ENCODE assay signal across 8 mouse cellular contexts in genomic region chr5:34286516-34286915, GRCm38 (mm10). TPM values are rescaled to one million over a fixed set of nuclear protein-coding genes. Genes with fewer than 3 reads are reported as not detected.
DNase-seq lines count a peak whose midpoint lies in the region; ATAC-seq and TF ChIP-seq lines count a peak whose summit lies in the region.

No protein-coding gene starts in this region.

- TF ChIP-seq CTCF in kidney, postnatal 0 days (IDR thresholded peaks at IDR 0.05; ENCODE audit: low read depth), result no peak
- no peak for TF ChIP-seq CTCF in hindbrain, postnatal 0 days (IDR thresholded peaks at IDR 0.05; ENCODE audit: low read depth)

- H3K9me3 ChIP-seq in kidney, postnatal 0 days (replicated peaks; ENCODE audit: low read length), result no peaks in the 10 kb centered on the region
- H3K9me3 ChIP-seq in hindbrain, postnatal 0 days (ENCODE audit: low read length), result no peaks in the 10 kb centered on the region
- no peaks in the 10 kb centered on the region for H3K9me3 ChIP-seq in neural tube, embryonic 12.5 days

- peak overlapping the region; percentile 87; the same call in 1 of the 2 replicates for H3K4me2 ChIP-seq in kidney, postnatal 0 days (ENCODE audit: low read length)
- peak overlapping the region; percentile 84 for H3K4me2 ChIP-seq in hindbrain, postnatal 0 days (ENCODE audit: low read depth, low read length)
- peak overlapping the region; percentile 95 for H3K4me2 ChIP-seq in neural tube, embryonic 12.5 days (replicated peaks)

- 2% methylated on average over 11 of the region's 11 CpGs for WGBS in kidney, postnatal 0 days
- WGBS in hindbrain, postnatal 0 days, result 5% methylated on average over 11 of the region's 11 CpGs
- WGBS in neural tube, embryonic 12.5 days, result 3% methylated on average over 11 of the region's 11 CpGs

- no peak overlapping the region for H3K27ac ChIP-seq in kidney, postnatal 0 days
- no peak overlapping the region for H3K27ac ChIP-seq in hindbrain, postnatal 0 days
- no peak overlapping the region for H3K27ac ChIP-seq in neural tube, embryonic 12.5 days

- peaks cover 34% of the 10 kb centered on the region for H3K27me3 ChIP-seq in kidney, postnatal 0 days (ENCODE audit: insufficient read depth, low read length)
- 0 out of 2 replicates have a peak, but pooled peaks cover 6% of the 10 kb centered on the region for H3K27me3 ChIP-seq in hindbrain, postnatal 0 days (ENCODE audit: insufficient read depth, low read length)
- H3K27me3 ChIP-seq in neural tube, embryonic 12.5 days (replicated peaks), result peaks cover 38% of the 10 kb centered on the region

- H3K4me1 ChIP-seq in kidney, postnatal 0 days (replicated peaks; ENCODE audit: insufficient read depth, low read length), result peaks cover 10% of the 10 kb centered on the region
- H3K4me1 ChIP-seq in hindbrain, postnatal 0 days (ENCODE audit: insufficient read depth, low read length), result no peaks in the 10 kb centered on the region
- H3K4me1 ChIP-seq in neural tube, embryonic 12.5 days, result peaks cover 23% of the 10 kb centered on the region

- no peak for DNase-seq in kidney, postnatal 0 days (ENCODE audit: low spot score)
- DNase-seq in kidney, adult 18-20 months, result no peak
- DNase-seq in cerebellum, postnatal 36 days, result peak; percentile 43 to 44
- no peak for DNase-seq in hindbrain, postnatal 0 days (ENCODE audit: low spot score)
- no peak for DNase-seq in adrenal gland, postnatal 25 days
- no peak for DNase-seq in urinary bladder, adult 18-20 months (ENCODE audit: low spot score in 2 of 2)
- no peak for DNase-seq in adrenal gland, postnatal 10 days

- no peak for ATAC-seq in kidney, postnatal 0 days (replicated peaks; ENCODE audit: low FRiP score, low read depth)
- ATAC-seq in hindbrain, postnatal 0 days, result no peak
- no peak for ATAC-seq in neural tube, embryonic 12.5 days (ENCODE audit: low FRiP score, low read depth)

- H3K36me3 ChIP-seq in kidney, postnatal 0 days (ENCODE audit: insufficient read depth, low read length), result no peaks in the 10 kb centered on the region
- no peaks in the 10 kb centered on the region for H3K36me3 ChIP-seq in hindbrain, postnatal 0 days (ENCODE audit: insufficient read depth, low read length)
- no peaks in the 10 kb centered on the region for H3K36me3 ChIP-seq in neural tube, embryonic 12.5 days

- no peak overlapping the region for H3K9ac ChIP-seq in kidney, postnatal 0 days (ENCODE audit: low read depth, low read length)
- peak overlapping the region; percentile 58; the same call in 1 of the 2 replicates for H3K9ac ChIP-seq in hindbrain, postnatal 0 days (replicated peaks; ENCODE audit: low read length)
- H3K9ac ChIP-seq in neural tube, embryonic 12.5 days, result no peak overlapping the region; the same call in 1 of the 2 replicates

- H3K4me3 ChIP-seq in kidney, postnatal 0 days (replicated peaks; ENCODE audit: low read depth, low read length), result peak overlapping the region; percentile 53; the same call in 1 of the 2 replicates
- H3K4me3 ChIP-seq in hindbrain, postnatal 0 days (ENCODE audit: low read length), result peak overlapping the region; percentile 72
- H3K4me3 ChIP-seq in neural tube, embryonic 12.5 days, result peak overlapping the region; percentile 67; the same call in 1 of the 2 replicates

RNA-seq across cellular contexts. Expression of gene Zfyve28, which starts 1.7 kb away (rescaled TPM):
- polyA plus RNA-seq in kidney, postnatal 0 days (2015; fragmentation: Nextera tagmentation; extraction: Ambion mirVana), result 0.08 and 0.14 TPM in 2 replicates
- total RNA-seq in hindbrain, postnatal 0 days (2014; rRNA removed), result 10.1 and 13.9 TPM in 2 replicates
- polyA plus RNA-seq in hindbrain, postnatal 0 days (2015; fragmentation: Nextera tagmentation; extraction: Ambion mirVana), result 3.0 and 3.8 TPM in 2 replicates
- polyA plus RNA-seq in neural tube, embryonic 12.5 days (2016; fragmentation: Nextera tagmentation; extraction: Ambion mirVana), result 4.5 and 5.2 TPM in 2 replicates
- total RNA-seq in adrenal gland, postnatal 25 days (2021), result 0.70 TPM in 1 of 2 replicates, not detected in the other
- total RNA-seq in adrenal gland, postnatal 10 days (2021), result 1 to 10 TPM; 1.2 to 1.8 TPM

RNA-seq across cellular contexts. Expression of gene Cfap99, which starts 1.9 kb away (rescaled TPM):
- polyA plus RNA-seq in kidney, postnatal 0 days (2015; fragmentation: Nextera tagmentation; extraction: Ambion mirVana), result not detected in 2 replicates
- total RNA-seq in hindbrain, postnatal 0 days (2014; rRNA removed), result 0.97 TPM in 1 of 2 replicates, not detected in the other
- 0.13 and 0.19 TPM in 2 replicates for polyA plus RNA-seq in hindbrain, postnatal 0 days (2015; fragmentation: Nextera tagmentation; extraction: Ambion mirVana)
- not detected in 2 replicates for polyA plus RNA-seq in neural tube, embryonic 12.5 days (2016; fragmentation: Nextera tagmentation; extraction: Ambion mirVana)
- total RNA-seq in adrenal gland, postnatal 25 days (2021), result not detected in 2 replicates
- total RNA-seq in adrenal gland, postnatal 10 days (2021), result not detected

RNA-seq across cellular contexts. Expression of gene Rnf4, which starts 49.6 kb away (rescaled TPM):
- 118 and 130 TPM in 2 replicates for polyA plus RNA-seq in kidney, postnatal 0 days (2015; fragmentation: Nextera tagmentation; extraction: Ambion mirVana)
- 103 and 104 TPM in 2 replicates for total RNA-seq in hindbrain, postnatal 0 days (2014; rRNA removed)
- polyA plus RNA-seq in hindbrain, postnatal 0 days (2015; fragmentation: Nextera tagmentation; extraction: Ambion mirVana), result 119 and 127 TPM in 2 replicates
- polyA plus RNA-seq in neural tube, embryonic 12.5 days (2016; fragmentation: Nextera tagmentation; extraction: Ambion mirVana), result 159 TPM in 2 replicates
- 92.9 and 94.1 TPM in 2 replicates for total RNA-seq in adrenal gland, postnatal 25 days (2021)
- 100 to 1,000 TPM; 102 to 109 TPM for total RNA-seq in adrenal gland, postnatal 10 days (2021)

Comparison
In these comparisons a context has a peak if more than half of its experiments do, and no peak if none do; other contexts are left out.
1. DNase-seq: peak in cerebellum, postnatal 36 days (2 of 2); none in kidney, postnatal 0 days (single experiment), kidney, adult 18-20 months (single experiment), hindbrain, postnatal 0 days (single experiment), adrenal gland, postnatal 25 days (single experiment), urinary bladder, adult 18-20 months (0 of 2) and adrenal gland, postnatal 10 days (single experiment).
2. Peak in every context shown above with its lines, with median percentiles within 50 percentile points of each other: H3K4me2 ChIP-seq and H3K4me3 ChIP-seq.